Mouse (Mus musculus): Measurements from ENCODE around the gene Amigo2. TPM values are rescaled to one million over a fixed set of nuclear protein-coding genes. Genes with fewer than 3 reads are reported as not detected.
"Not testable (repeated sequence)": the region's sequence is repeated elsewhere in the genome, so short reads cannot be mapped to it uniquely, and the experiment has no call there.

Gene Amigo2
- total and polyA plus RNA-seq, 3 experiments, result 0.16 TPM; not detected in 2

DNA sequence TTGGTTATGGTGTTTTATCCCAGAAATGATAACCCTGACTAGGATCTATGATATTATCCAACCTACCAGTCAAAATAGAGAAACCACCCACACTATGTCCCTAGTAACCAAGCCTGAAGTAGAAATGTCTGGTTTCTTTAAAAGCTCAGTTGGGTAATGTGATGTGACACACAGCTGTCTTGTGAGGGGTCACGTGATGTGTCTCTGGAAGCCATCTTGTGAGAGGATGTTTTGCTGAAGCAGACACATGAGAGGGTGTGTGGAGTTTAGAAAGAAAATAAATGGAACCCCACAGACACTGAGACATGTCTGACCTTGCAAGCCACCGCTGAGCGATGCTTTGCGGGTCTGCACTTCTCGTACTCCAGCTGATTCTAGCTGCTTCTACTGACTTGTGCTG lies 30.2 kb downstream of the Amigo2 start:
- no peaks in the 10 kb centered on the region for H3K27me3 ChIP-seq (ENCODE audit: insufficient read depth, low read length)
- H3K4me3 ChIP-seq (ENCODE audit: low read depth, low read length), result no peak overlapping the region
- DNase-seq (ENCODE audit: low spot score) (no peak), ATAC-seq (ENCODE audit: extremely low read depth, insufficient number of reproducible peaks, low FRiP score, poor library complexity, severe bottlenecking) (no peak)
- no peak for TF ChIP-seq POLR2AphosphoS5 (IDR thresholded peaks at IDR 0.05; ENCODE audit: insufficient replicate concordance, low read depth, low read length)
- no peak for TF ChIP-seq TAL1 (conservative IDR thresholded peaks at IDR 0.05; ENCODE audit: low read depth, low read length)
- no peak for TF ChIP-seq CTCF (IDR thresholded peaks at IDR 0.05; ENCODE audit: low read depth, low read length)
- no peak for TF ChIP-seq GATA2 (IDR thresholded peaks at IDR 0.05; ENCODE audit: borderline replicate concordance, low read depth, low read length)
- TF ChIP-seq GATA1 (IDR thresholded peaks at IDR 0.05; ENCODE audit: borderline replicate concordance, low read length), result no peak
- H3K4me1 ChIP-seq (ENCODE audit: insufficient read depth, low read depth, low read length), result no peaks in the 10 kb centered on the region
- H3K9me3 ChIP-seq (replicated peaks), result peaks cover 50% of the 10 kb centered on the region
- no peaks in the 10 kb centered on the region for H3K36me3 ChIP-seq (replicated peaks)

DNA sequence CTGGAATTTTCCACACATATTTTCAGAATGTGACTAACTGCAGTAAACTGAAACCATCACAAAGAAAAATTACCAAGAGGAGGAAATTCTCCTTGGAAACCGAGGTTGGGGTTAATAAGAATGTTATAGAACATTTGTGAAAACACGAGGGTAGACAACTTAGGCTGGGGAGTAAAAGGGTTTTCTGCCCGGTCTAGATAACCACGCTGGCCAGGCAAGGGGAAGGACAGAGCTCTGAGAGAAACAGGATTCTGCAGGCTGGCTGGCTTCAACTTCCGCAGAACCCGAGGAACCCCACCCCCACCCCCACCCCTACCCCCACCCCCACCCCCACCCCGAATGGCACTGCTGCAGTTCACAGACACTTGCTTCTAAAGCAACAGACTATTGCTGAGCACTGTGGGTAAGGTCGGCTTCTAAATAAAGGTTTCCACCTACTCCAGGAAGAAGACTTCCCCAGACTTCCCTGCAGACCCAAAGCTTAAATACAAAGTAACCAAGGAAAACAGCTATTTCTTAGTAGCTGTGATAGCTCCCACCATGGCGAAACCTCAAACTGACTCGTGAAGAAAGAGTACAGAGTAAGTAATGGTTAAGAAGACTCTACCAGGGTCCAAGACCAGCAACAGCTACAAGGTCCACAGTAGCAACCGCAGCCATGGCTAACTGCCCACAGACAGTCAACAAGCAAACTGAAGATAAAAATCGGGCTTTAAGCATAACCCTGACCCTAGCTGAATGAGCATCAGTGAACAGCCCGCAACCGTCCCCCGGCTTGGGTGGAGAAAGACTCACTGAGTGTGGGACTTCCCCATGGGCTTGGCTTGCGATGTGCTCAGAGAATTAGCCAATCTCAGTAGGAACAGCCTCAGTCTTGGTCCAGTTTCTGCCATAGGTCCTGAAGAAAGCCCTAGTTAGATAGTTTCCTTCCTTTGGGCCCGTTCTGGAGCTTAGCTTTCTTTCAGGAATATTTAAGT lies 34.3 kb downstream of the Amigo2 start:
- no peak for ATAC-seq (ENCODE audit: extremely low read depth, insufficient number of reproducible peaks, low FRiP score, poor library complexity, severe bottlenecking)
- no peak overlapping the region for H3K4me3 ChIP-seq (ENCODE audit: low read depth, low read length)

DNA sequence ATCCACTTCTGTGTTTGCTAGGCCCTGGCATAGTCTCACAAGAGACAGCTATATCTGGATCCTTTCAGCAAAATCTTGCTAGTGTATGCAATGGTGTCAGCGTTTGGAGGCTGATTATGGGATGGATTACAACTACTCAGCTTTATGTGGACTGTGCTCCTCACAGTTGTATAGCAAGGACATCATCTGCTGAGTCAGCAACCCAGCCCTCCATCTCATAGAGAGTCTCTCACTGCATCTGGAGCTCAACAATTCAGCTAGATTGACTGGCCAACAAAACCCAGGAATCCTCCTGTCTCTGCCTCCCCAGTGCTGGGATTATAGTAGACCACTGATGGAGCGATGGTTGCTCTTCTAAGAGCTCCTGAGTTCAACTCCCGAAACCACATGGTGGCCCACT lies 37.3 kb downstream of the Amigo2 start:
- ATAC-seq (ENCODE audit: extremely low read depth, insufficient number of reproducible peaks, low FRiP score, poor library complexity, severe bottlenecking); H3K4me3 ChIP-seq (ENCODE audit: low read depth, low read length); H3K27me3 ChIP-seq (ENCODE audit: insufficient read depth, low read length); DNase-seq (ENCODE audit: low spot score); H3K36me3 ChIP-seq (replicated peaks); H3K4me1 ChIP-seq (ENCODE audit: insufficient read depth, low read depth, low read length): not testable (repeated sequence)
- peaks cover 22% of the 10 kb centered on the region for H3K9me3 ChIP-seq (replicated peaks)

More for the DNA sequence above, 34.3 kb downstream of the Amigo2 start:
- no peak for DNase-seq (ENCODE audit: low spot score)
- Histone ChIP-seq H3K36me3 (replicated peaks) (no peaks in the 10 kb centered on the region), H3K9me3 (replicated peaks) (peaks cover 36% of the 10 kb centered on the region), H3K27me3 (ENCODE audit: insufficient read depth, low read length) (no peaks in the 10 kb centered on the region), H3K4me1 (ENCODE audit: insufficient read depth, low read depth, low read length) (no peaks in the 10 kb centered on the region)
- TF ChIP-seq GATA2 (IDR thresholded peaks at IDR 0.05; ENCODE audit: borderline replicate concordance, low read depth, low read length) (no peak), CTCF (IDR thresholded peaks at IDR 0.05; ENCODE audit: low read depth, low read length) (no peak), TAL1 (conservative IDR thresholded peaks at IDR 0.05; ENCODE audit: low read depth, low read length) (no peak), POLR2AphosphoS5 (IDR thresholded peaks at IDR 0.05; ENCODE audit: insufficient replicate concordance, low read depth, low read length) (no peak), GATA1 (IDR thresholded peaks at IDR 0.05; ENCODE audit: borderline replicate concordance, low read length) (no peak)

DNA sequence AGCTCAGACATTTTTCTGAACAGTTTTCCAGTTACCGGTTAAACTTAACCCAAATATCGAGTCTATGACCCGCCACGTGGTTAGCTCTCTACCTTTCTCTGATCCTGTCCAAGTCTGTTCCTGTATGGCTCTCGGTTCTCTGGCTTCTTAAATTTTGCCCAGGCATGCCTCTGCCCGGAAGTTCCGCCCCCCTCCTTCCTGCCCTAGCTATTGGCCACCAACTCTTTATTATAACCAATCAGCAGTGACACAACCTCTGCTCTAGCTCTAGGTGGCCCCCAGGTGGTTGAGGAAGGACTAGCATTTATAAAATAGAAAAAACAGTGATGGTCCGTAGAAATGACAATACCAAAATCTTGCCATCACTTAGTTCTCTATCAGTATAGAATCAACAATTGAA lies 40.6 kb downstream of the Amigo2 start:
- Histone ChIP-seq H3K4me1 (ENCODE audit: insufficient read depth, low read depth, low read length) (no peaks in the 10 kb centered on the region), H3K4me3 (ENCODE audit: low read depth, low read length) (no peak overlapping the region), H3K27me3 (ENCODE audit: insufficient read depth, low read length) (no peaks in the 10 kb centered on the region), H3K36me3 (replicated peaks) (no peaks in the 10 kb centered on the region), H3K9me3 (replicated peaks) (peaks cover 19% of the 10 kb centered on the region)
- DNase-seq (ENCODE audit: low spot score), result no peak
- no peak for TF ChIP-seq CTCF (IDR thresholded peaks at IDR 0.05; ENCODE audit: low read depth, low read length)
- no peak for TF ChIP-seq POLR2AphosphoS5 (IDR thresholded peaks at IDR 0.05; ENCODE audit: insufficient replicate concordance, low read depth, low read length)
- no peak for TF ChIP-seq GATA2 (IDR thresholded peaks at IDR 0.05; ENCODE audit: borderline replicate concordance, low read depth, low read length)
- no peak for TF ChIP-seq TAL1 (conservative IDR thresholded peaks at IDR 0.05; ENCODE audit: low read depth, low read length)
- no peak for TF ChIP-seq GATA1 (IDR thresholded peaks at IDR 0.05; ENCODE audit: borderline replicate concordance, low read length)
- ATAC-seq (ENCODE audit: extremely low read depth, insufficient number of reproducible peaks, low FRiP score, poor library complexity, severe bottlenecking), result no peak

DNA sequence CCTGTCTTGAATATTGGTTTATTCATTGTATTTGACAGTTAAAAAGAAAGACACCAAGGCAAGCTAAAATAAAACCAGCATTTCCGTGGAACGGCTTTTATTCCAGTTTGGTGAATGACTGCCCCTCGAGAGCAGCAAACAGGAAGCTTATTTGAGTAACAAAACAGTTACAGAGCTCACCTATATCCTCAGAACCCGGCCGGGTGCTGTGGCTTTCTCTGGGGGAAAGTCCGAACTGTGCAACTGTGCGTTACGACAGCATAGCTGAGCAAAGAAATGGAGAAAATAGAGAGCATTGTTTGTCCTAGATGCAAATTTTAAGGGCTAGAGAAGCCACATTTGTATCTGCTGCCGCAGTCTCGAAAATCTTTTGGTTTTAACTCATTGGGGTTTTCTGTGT lies 41.3 kb downstream of the Amigo2 start:
- TF ChIP-seq GATA1 (IDR thresholded peaks at IDR 0.05; ENCODE audit: borderline replicate concordance, low read length) (no peak), TAL1 (conservative IDR thresholded peaks at IDR 0.05; ENCODE audit: low read depth, low read length) (no peak), CTCF (IDR thresholded peaks at IDR 0.05; ENCODE audit: low read depth, low read length) (no peak), GATA2 (IDR thresholded peaks at IDR 0.05; ENCODE audit: borderline replicate concordance, low read depth, low read length) (no peak), POLR2AphosphoS5 (IDR thresholded peaks at IDR 0.05; ENCODE audit: insufficient replicate concordance, low read depth, low read length) (no peak)
- no peaks in the 10 kb centered on the region for H3K27me3 ChIP-seq (ENCODE audit: insufficient read depth, low read length)
- ATAC-seq (ENCODE audit: extremely low read depth, insufficient number of reproducible peaks, low FRiP score, poor library complexity, severe bottlenecking) (no peak), DNase-seq (ENCODE audit: low spot score) (no peak)
- no peak overlapping the region for H3K4me3 ChIP-seq (ENCODE audit: low read depth, low read length)
- H3K36me3 ChIP-seq (replicated peaks), result no peaks in the 10 kb centered on the region
- peaks cover 16% of the 10 kb centered on the region for H3K9me3 ChIP-seq (replicated peaks)
- H3K4me1 ChIP-seq (ENCODE audit: insufficient read depth, low read depth, low read length), result no peaks in the 10 kb centered on the region

DNA sequence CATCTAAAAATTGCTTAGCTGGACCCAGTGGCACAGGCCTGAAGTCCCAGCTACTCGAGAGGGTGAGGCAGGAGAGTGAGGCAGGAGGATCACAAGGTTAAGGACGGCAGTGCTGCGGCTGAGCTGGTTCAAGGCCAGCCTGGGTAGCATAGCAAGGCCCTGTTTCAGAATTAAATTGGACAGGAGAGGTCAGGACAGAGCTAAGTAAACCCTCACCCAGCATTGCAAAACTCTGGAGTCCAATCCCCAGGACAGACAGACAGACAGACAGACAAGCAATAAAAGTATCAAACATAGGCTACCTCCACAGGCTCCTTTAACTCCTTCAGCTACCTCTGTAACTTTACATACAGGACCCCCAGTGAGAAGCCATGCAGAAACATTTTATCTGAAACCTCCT lies 42.2 kb downstream of the Amigo2 start:
- no peak overlapping the region for H3K4me3 ChIP-seq (ENCODE audit: low read depth, low read length)
- H3K4me1 ChIP-seq (ENCODE audit: insufficient read depth, low read depth, low read length), result no peaks in the 10 kb centered on the region
- no peaks in the 10 kb centered on the region for H3K36me3 ChIP-seq (replicated peaks)
- H3K9me3 ChIP-seq (replicated peaks), result peaks cover 18% of the 10 kb centered on the region
- ATAC-seq (ENCODE audit: extremely low read depth, insufficient number of reproducible peaks, low FRiP score, poor library complexity, severe bottlenecking) (no peak), DNase-seq (ENCODE audit: low spot score) (no peak)
- H3K27me3 ChIP-seq (ENCODE audit: insufficient read depth, low read length), result no peaks in the 10 kb centered on the region
- TF ChIP-seq TAL1 (conservative IDR thresholded peaks at IDR 0.05; ENCODE audit: low read depth, low read length), result no peak
- no peak for TF ChIP-seq GATA2 (IDR thresholded peaks at IDR 0.05; ENCODE audit: borderline replicate concordance, low read depth, low read length)
- no peak for TF ChIP-seq CTCF (IDR thresholded peaks at IDR 0.05; ENCODE audit: low read depth, low read length)
- no peak for TF ChIP-seq GATA1 (IDR thresholded peaks at IDR 0.05; ENCODE audit: borderline replicate concordance, low read length)
- TF ChIP-seq POLR2AphosphoS5 (IDR thresholded peaks at IDR 0.05; ENCODE audit: insufficient replicate concordance, low read depth, low read length), result no peak
